ENCODE assay signal across 13 mouse cellular contexts in genomic region chr7:128392972-128393314, GRCm38 (mm10). TPM values are rescaled to one million over a fixed set of nuclear protein-coding genes. Genes with fewer than 3 reads are reported as not detected.
DNase-seq lines count a peak whose midpoint lies in the region; ATAC-seq and TF ChIP-seq lines count a peak whose summit lies in the region.
"Had no signal": no experiment of that assay in that cellular context is flagged by ENCODE, and none has a peak within 500 bp of the region (broad histone marks: within the 10 kb centered on the region; RNA-seq: fewer than 3 reads in every experiment).

No protein-coding gene starts in this region.

- H3K9ac ChIP-seq in lung, embryonic 16.5 days (ENCODE audit: low read length): no peak overlapping the region
- H3K9ac ChIP-seq: forebrain, embryonic 13.5 days; neural tube, embryonic 12.5 days had no signal

- no peaks in the 10 kb centered on the region for H3K36me3 ChIP-seq in lung, embryonic 16.5 days (ENCODE audit: control insufficient read depth, insufficient read depth, low read length)
- no peaks in the 10 kb centered on the region for H3K36me3 ChIP-seq in small intestine, adult 2 months (ENCODE audit: control insufficient read depth, insufficient read depth, low read length)
- H3K36me3 ChIP-seq: midbrain, embryonic 10.5 days; neural tube, embryonic 12.5 days had no signal

- peaks cover 15% of the 10 kb centered on the region for H3K4me1 ChIP-seq in lung, embryonic 16.5 days (replicated peaks; ENCODE audit: control insufficient read depth, insufficient read depth, low read length)
- no peaks in the 10 kb centered on the region for H3K4me1 ChIP-seq in lung, adult 2 months (ENCODE audit: control insufficient read depth, insufficient read depth, low read length)
- peaks cover 8% of the 10 kb centered on the region for H3K4me1 ChIP-seq in small intestine, adult 2 months (ENCODE audit: control insufficient read depth, insufficient read depth, insufficient read length, low read length)
- H3K4me1 ChIP-seq: forebrain, embryonic 13.5 days had no signal

- no peaks in the 10 kb centered on the region for H3K27me3 ChIP-seq in lung, embryonic 16.5 days (ENCODE audit: control insufficient read depth, insufficient read depth, low read depth, low read length)
- H3K27me3 ChIP-seq in small intestine, adult 2 months (ENCODE audit: control insufficient read depth, insufficient read depth, low read length): no peaks in the 10 kb centered on the region
- H3K27me3 ChIP-seq: forebrain, embryonic 13.5 days; neural tube, embryonic 12.5 days had no signal

- no peak for TF ChIP-seq CTCF in lung, adult 2 months (IDR thresholded peaks at IDR 0.05; ENCODE audit: insufficient read depth, low read length)
- no peak for TF ChIP-seq CTCF in small intestine, adult 2 months (IDR thresholded peaks at IDR 0.05; ENCODE audit: extremely low read depth, insufficient read length, insufficient replicate concordance, low read depth, low read length)

- no peak overlapping the region for H3K4me2 ChIP-seq in lung, embryonic 16.5 days (ENCODE audit: low read depth, low read length)
- H3K4me2 ChIP-seq: forebrain, embryonic 13.5 days; neural tube, embryonic 12.5 days had no signal

- H3K27ac ChIP-seq in lung, embryonic 16.5 days (ENCODE audit: low read length): 0 out of 2 replicates have a peak overlapping the region, but pooled peaks have one; percentile 27
- peak overlapping the region; percentile 68 for H3K27ac ChIP-seq in small intestine, adult 2 months (ENCODE audit: insufficient read depth, low read depth, low read length)
- H3K27ac ChIP-seq: forebrain, embryonic 13.5 days; left cerebral cortex, adult 2 months; midbrain, embryonic 10.5 days; neural tube, embryonic 12.5 days had no signal

- no peak for TF ChIP-seq POLR2A in lung, adult 2 months (IDR thresholded peaks at IDR 0.05; ENCODE audit: borderline replicate concordance, extremely low read depth, low read depth, low read length)
- no peak for TF ChIP-seq POLR2A in small intestine, adult 2 months (IDR thresholded peaks at IDR 0.05; ENCODE audit: low read depth, low read length)

- DNase-seq in heart, adult 11 months: peak; percentile 94
- DNase-seq in heart, postnatal 4 days: no peak
- no peak for DNase-seq in lung, adult 2 months
- DNase-seq in adrenal gland, postnatal 25 days: no peak
- DNase-seq: kidney, adult 18-20 months had no signal

- H3K9me3 ChIP-seq in lung, embryonic 16.5 days (ENCODE audit: control insufficient read depth, low read length): no peaks in the 10 kb centered on the region
- H3K9me3 ChIP-seq: forebrain, embryonic 13.5 days; midbrain, embryonic 10.5 days; neural tube, embryonic 12.5 days had no signal

- no peak overlapping the region for H3K4me3 ChIP-seq in lung, embryonic 16.5 days (ENCODE audit: low read length)
- no peak overlapping the region for H3K4me3 ChIP-seq in lung, adult 2 months (replicated peaks; ENCODE audit: extremely low read depth, low read depth, low read length)
- H3K4me3 ChIP-seq in small intestine, adult 2 months (ENCODE audit: low read depth, low read length): no peak overlapping the region
- H3K4me3 ChIP-seq: forebrain, embryonic 13.5 days; left cerebral cortex, adult 2 months; midbrain, embryonic 10.5 days; neural tube, embryonic 12.5 days had no signal

- WGBS in lung, embryonic 16.5 days: 33% methylated on average over 5 of the region's 5 CpGs
- WGBS in lung, adult 2 months: 48% methylated on average over 5 of the region's 5 CpGs
- 40% methylated on average over 5 of the region's 5 CpGs for WGBS in small intestine, adult 2 months

- no peak for ATAC-seq in lung, embryonic 16.5 days (ENCODE audit: low read depth)
- ATAC-seq in granulocyte monocyte progenitor cell, adult 5-6 weeks (replicated peaks; ENCODE audit: poor library complexity, severe bottlenecking): peak; percentile 45
- ATAC-seq in activated CD4-positive, CD25-positive, alpha-beta regulatory T cell, adult 4 months: no peak
- ATAC-seq: forebrain, embryonic 13.5 days had no signal

RNA-seq across cellular contexts. Expression of gene Rgs10, which starts 25.6 kb away (rescaled TPM):
- total RNA-seq in heart, postnatal 4 days (2021): 1 to 10 TPM; 8.4 to 9.5 TPM
- 42.9 and 45.9 TPM in 2 replicates for polyA plus RNA-seq in lung, embryonic 16.5 days (2015; fragmentation: Nextera tagmentation; extraction: Ambion mirVana)
- polyA plus RNA-seq in lung, adult 2 months (2012; rRNA removed): 11.1 and 13.7 TPM in 2 replicates
- total RNA-seq in granulocyte monocyte progenitor cell, adult 5-6 weeks (2014; fragmentation: Nextera tagmentation): 89.9 and 96.4 TPM in 2 replicates
- total RNA-seq in granulocyte monocyte progenitor cell, adult 5-6 weeks (2017): 36.1 and 66.2 TPM in 2 replicates
- polyA plus RNA-seq in small intestine, adult 2 months (2012; rRNA removed): 3.4 and 9.0 TPM in 2 replicates
- 100 to 1,000 TPM; 294 to 357 TPM for polyA plus RNA-seq in activated CD4-positive, CD25-positive, alpha-beta regulatory T cell, adult 4 months (2017; shearing (Covaris generic))
- 16.0 and 20.3 TPM in 2 replicates for total RNA-seq in adrenal gland, postnatal 25 days (2021)
